In the genomic region with DNA sequence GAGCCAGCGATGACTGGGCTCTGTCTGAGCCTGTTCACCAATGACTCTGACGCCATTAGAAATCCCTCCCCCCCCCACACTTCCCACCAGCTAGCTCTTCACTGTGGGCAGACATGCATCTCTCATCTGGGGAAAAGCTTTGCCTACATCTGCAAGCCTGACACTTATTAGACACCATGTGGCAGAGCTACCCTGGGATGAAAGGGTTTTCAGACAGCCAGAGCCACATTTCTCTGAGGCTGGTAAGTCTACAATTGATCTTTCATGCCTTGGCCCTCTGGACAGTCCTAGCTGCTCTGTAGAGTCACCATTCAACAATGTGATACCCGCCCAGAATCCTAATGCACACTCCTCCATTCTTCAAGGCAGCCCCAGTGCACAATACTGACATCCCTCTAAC, we compare ENCODE assay signal across 13 mouse cellular contexts.
DNase-seq lines count a peak whose midpoint lies in the region; ATAC-seq lines count a peak whose summit lies in the region.
"Had no signal": no experiment of that assay in that cellular context is flagged by ENCODE, and none has a peak within 500 bp of the region (broad histone marks: within the 10 kb centered on the region; RNA-seq: fewer than 3 reads in every experiment).

No protein-coding gene starts in this region.

- peak; percentile 74; the same call in 1 of the 2 replicates for ATAC-seq in embryonic facial prominence, embryonic 11.5 days (replicated peaks; ENCODE audit: insufficient number of reproducible peaks, low FRiP score, low TSS enrichment, low read depth)
- peak; percentile 50; the same call in 1 of the 2 replicates for ATAC-seq in embryonic facial prominence, embryonic 14.5 days (ENCODE audit: low read depth)
- peak; percentile 72 for ATAC-seq in hindbrain, embryonic 14.5 days (ENCODE audit: low FRiP score)
- ATAC-seq in neural tube, embryonic 11.5 days (ENCODE audit: insufficient read depth, low FRiP score, low TSS enrichment), result peak; percentile 71; the same call in 1 of the 2 replicates

- intact Hi-C loops in gastrocnemius, postnatal 36 days (cut with DNase I), result no loop called here

- no peaks in the 10 kb centered on the region for H3K27me3 ChIP-seq in embryonic facial prominence, embryonic 11.5 days (ENCODE audit: control insufficient read depth, insufficient read depth, low read length)
- H3K27me3 ChIP-seq in embryonic facial prominence, embryonic 10.5 days (replicated peaks; ENCODE audit: low read depth, poor library complexity, severe bottlenecking), result peaks cover 31% of the 10 kb centered on the region
- peaks cover 15% of the 10 kb centered on the region for H3K27me3 ChIP-seq in embryonic facial prominence, embryonic 14.5 days (replicated peaks; ENCODE audit: control insufficient read depth, insufficient read depth, low read length)
- H3K27me3 ChIP-seq in hindbrain, embryonic 14.5 days (ENCODE audit: control insufficient read depth, insufficient read depth, low read length), result no peaks in the 10 kb centered on the region
- H3K27me3 ChIP-seq in neural tube, embryonic 11.5 days (ENCODE audit: control insufficient read depth, insufficient read depth, low read length), result no peaks in the 10 kb centered on the region

- no peaks in the 10 kb centered on the region for H3K4me1 ChIP-seq in embryonic facial prominence, embryonic 11.5 days (ENCODE audit: control insufficient read depth, insufficient read depth, low read length)
- H3K4me1 ChIP-seq in embryonic facial prominence, embryonic 10.5 days, result peaks cover 33% of the 10 kb centered on the region
- H3K4me1 ChIP-seq in embryonic facial prominence, embryonic 14.5 days (ENCODE audit: control insufficient read depth, insufficient read depth, low read length), result peaks cover 16% of the 10 kb centered on the region
- H3K4me1 ChIP-seq in hindbrain, embryonic 14.5 days (replicated peaks; ENCODE audit: control insufficient read depth, insufficient read depth, low read length), result peaks cover 32% of the 10 kb centered on the region
- peaks cover 39% of the 10 kb centered on the region for H3K4me1 ChIP-seq in neural tube, embryonic 11.5 days (ENCODE audit: control insufficient read depth, insufficient read depth, low read length)

- no peaks in the 10 kb centered on the region for H3K36me3 ChIP-seq in embryonic facial prominence, embryonic 11.5 days (replicated peaks; ENCODE audit: control insufficient read depth, insufficient read depth, low read depth, low read length)
- no peaks in the 10 kb centered on the region for H3K36me3 ChIP-seq in embryonic facial prominence, embryonic 10.5 days (replicated peaks)
- H3K36me3 ChIP-seq in embryonic facial prominence, embryonic 14.5 days (ENCODE audit: control insufficient read depth, insufficient read depth, low read length), result no peaks in the 10 kb centered on the region
- H3K36me3 ChIP-seq in hindbrain, embryonic 14.5 days (replicated peaks; ENCODE audit: control insufficient read depth, insufficient read depth), result no peaks in the 10 kb centered on the region
- no peaks in the 10 kb centered on the region for H3K36me3 ChIP-seq in neural tube, embryonic 11.5 days (ENCODE audit: control insufficient read depth, insufficient read depth, low read length)
- H3K36me3 ChIP-seq: embryonic facial prominence, embryonic 13.5 days; kidney, embryonic 15.5 days had no signal

- no peak for DNase-seq in embryonic facial prominence, embryonic 11.5 days (ENCODE audit: low spot score)
- DNase-seq in embryonic facial prominence, embryonic 10.5 days (ENCODE audit: low spot score), result no peak
- DNase-seq in embryonic facial prominence, embryonic 14.5 days (ENCODE audit: low spot score), result no peak
- no peak for DNase-seq in hindbrain, embryonic 14.5 days (ENCODE audit: low spot score)
- DNase-seq in neural tube, embryonic 11.5 days (ENCODE audit: low spot score), result peak; percentile 48
- DNase-seq in urinary bladder, postnatal 36 days (ENCODE audit: low spot score in 2 of 2), result no peak
- no peak for DNase-seq in gastrocnemius, postnatal 36 days
- no peak for DNase-seq in gastrocnemius, adult 8-10 months (ENCODE audit: low spot score in 2 of 2)
- DNase-seq: gastrocnemius, adult 2 months had no signal

- H3K4me2 ChIP-seq in embryonic facial prominence, embryonic 11.5 days (ENCODE audit: low read depth, low read length), result no peak overlapping the region
- no peak overlapping the region for H3K4me2 ChIP-seq in embryonic facial prominence, embryonic 14.5 days (ENCODE audit: low read depth, low read length)
- no peak overlapping the region for H3K4me2 ChIP-seq in hindbrain, embryonic 14.5 days (replicated peaks)
- no peak overlapping the region for H3K4me2 ChIP-seq in neural tube, embryonic 11.5 days (ENCODE audit: low read depth)
- H3K4me2 ChIP-seq: embryonic facial prominence, embryonic 13.5 days; kidney, embryonic 15.5 days; liver, embryonic 11.5 days had no signal

- H3K27ac ChIP-seq in embryonic facial prominence, embryonic 11.5 days (replicated peaks; ENCODE audit: low read depth, low read length), result no peak overlapping the region
- H3K27ac ChIP-seq in embryonic facial prominence, embryonic 10.5 days (replicated peaks), result no peak overlapping the region
- no peak overlapping the region for H3K27ac ChIP-seq in embryonic facial prominence, embryonic 14.5 days (replicated peaks; ENCODE audit: low read depth, low read length)
- H3K27ac ChIP-seq in hindbrain, embryonic 14.5 days, result peak overlapping the region; percentile 10
- H3K27ac ChIP-seq in neural tube, embryonic 11.5 days (ENCODE audit: low read depth, low read length), result peak overlapping the region; percentile 69
- H3K27ac ChIP-seq: embryonic facial prominence, embryonic 13.5 days; gastrocnemius, adult 2 months; kidney, embryonic 15.5 days; left cerebral cortex, adult 2 months had no signal

- no peak overlapping the region for H3K9ac ChIP-seq in embryonic facial prominence, embryonic 11.5 days (replicated peaks; ENCODE audit: low read length)
- H3K9ac ChIP-seq in embryonic facial prominence, embryonic 14.5 days (ENCODE audit: low read depth, low read length), result no peak overlapping the region
- no peak overlapping the region for H3K9ac ChIP-seq in hindbrain, embryonic 14.5 days
- H3K9ac ChIP-seq in neural tube, embryonic 11.5 days (ENCODE audit: low read length), result no peak overlapping the region
- H3K9ac ChIP-seq: embryonic facial prominence, embryonic 13.5 days; kidney, embryonic 15.5 days had no signal

- H3K4me3 ChIP-seq in embryonic facial prominence, embryonic 11.5 days (ENCODE audit: low read depth, low read length), result no peak overlapping the region
- H3K4me3 ChIP-seq in embryonic facial prominence, embryonic 10.5 days, result no peak overlapping the region
- no peak overlapping the region for H3K4me3 ChIP-seq in embryonic facial prominence, embryonic 14.5 days (ENCODE audit: low read depth, low read length)
- no peak overlapping the region for H3K4me3 ChIP-seq in hindbrain, embryonic 14.5 days (replicated peaks; ENCODE audit: low read length)
- no peak overlapping the region for H3K4me3 ChIP-seq in neural tube, embryonic 11.5 days (ENCODE audit: low read depth, low read length)
- H3K4me3 ChIP-seq: embryonic facial prominence, embryonic 13.5 days; gastrocnemius, adult 2 months; kidney, embryonic 15.5 days; left cerebral cortex, adult 2 months had no signal

- no peaks in the 10 kb centered on the region for H3K9me3 ChIP-seq in embryonic facial prominence, embryonic 11.5 days (replicated peaks; ENCODE audit: control insufficient read depth, low read length)
- no peaks in the 10 kb centered on the region for H3K9me3 ChIP-seq in embryonic facial prominence, embryonic 10.5 days
- no peaks in the 10 kb centered on the region for H3K9me3 ChIP-seq in embryonic facial prominence, embryonic 14.5 days (ENCODE audit: control insufficient read depth, low read length)
- no peaks in the 10 kb centered on the region for H3K9me3 ChIP-seq in hindbrain, embryonic 14.5 days (ENCODE audit: control insufficient read depth, low read length)
- no peaks in the 10 kb centered on the region for H3K9me3 ChIP-seq in neural tube, embryonic 11.5 days (ENCODE audit: control insufficient read depth, low read length)
- H3K9me3 ChIP-seq: embryonic facial prominence, embryonic 13.5 days; kidney, embryonic 15.5 days had no signal

- WGBS in embryonic facial prominence, embryonic 11.5 days, result 69% methylated on average over 3 of the region's 3 CpGs
- WGBS in embryonic facial prominence, embryonic 10.5 days, result 72% methylated on average over 3 of the region's 3 CpGs
- 71% methylated on average over 3 of the region's 3 CpGs for WGBS in embryonic facial prominence, embryonic 14.5 days
- 40% methylated on average over 3 of the region's 3 CpGs for WGBS in hindbrain, embryonic 14.5 days
- WGBS in neural tube, embryonic 11.5 days, result 54% methylated on average over 3 of the region's 3 CpGs

Comparison
In these comparisons a context has a peak if more than half of its experiments do, and no peak if none do; other contexts are left out.
1. H3K27ac ChIP-seq: peak in hindbrain, embryonic 14.5 days (single experiment) and neural tube, embryonic 11.5 days (single experiment); none in embryonic facial prominence, embryonic 11.5 days (single experiment), embryonic facial prominence, embryonic 10.5 days (single experiment) and embryonic facial prominence, embryonic 14.5 days (single experiment).
2. Peak in every context shown above with its lines, with median percentiles within 50 percentile points of each other: ATAC-seq.